Mouse (Mus musculus) stomach, embryonic 16.5 days (tissue): ENCODE data around the gene Clta. TPM values are rescaled to one million over a fixed set of nuclear protein-coding genes. Genes with fewer than 3 reads are reported as not detected.

ENCODE experiments used
- ATAC-seq: fragments of 200-750 bp; cut with Nextera tagmentation; 2 replicates; pipeline ENCODE4 v1.8.0; 2017; ENCODE audit warnings: moderate number of reproducible peaks, moderate TSS enrichment; ENCODE audit not compliant: insufficient read depth, low FRiP score
- H3K27ac ChIP-seq: fragments of 300-500 bp; sonication (generic); 2 replicates; pipeline ENCODE4 v1.5.1; 2014; ENCODE audit warnings: low read length
- H3K27me3 ChIP-seq: fragments of 300-500 bp; sonication (generic); 2 replicates; pipeline ENCODE4 v1.6.1; 2014; ENCODE audit warnings: low read length, control low read depth, mixed read lengths; ENCODE audit not compliant: control insufficient read depth, insufficient read depth
- H3K36me3 ChIP-seq: fragments of 300-500 bp; sonication (generic); 2 replicates; pipeline ENCODE4 v1.6.1; 2014; ENCODE audit warnings: low read length; ENCODE audit not compliant: control insufficient read depth, insufficient read depth
- H3K4me1 ChIP-seq: fragments of 300-500 bp; sonication (generic); 2 replicates; pipeline ENCODE4 v1.6.1; 2014; ENCODE audit warnings: low read length, control low read depth, mixed read lengths; ENCODE audit not compliant: control insufficient read depth, insufficient read depth
- H3K4me2 ChIP-seq: fragments of 300-500 bp; sonication (generic); 2 replicates; pipeline ENCODE4 v1.6.1; 2014; ENCODE audit warnings: low read depth, low read length, mixed read lengths
- H3K4me3 ChIP-seq: fragments of 300-500 bp; sonication (generic); replicated peaks from 2 replicates; pipeline ENCODE4 v1.5.1; 2014; ENCODE audit warnings: mild to moderate bottlenecking, low read length
- H3K9ac ChIP-seq: fragments of 300-500 bp; sonication (generic); 2 replicates; pipeline ENCODE4 v1.6.1; 2014; ENCODE audit warnings: low read length
- H3K9me3 ChIP-seq: fragments of 300-500 bp; sonication (generic); replicated peaks from 2 replicates; pipeline ENCODE4 v1.6.1; 2016; ENCODE audit warnings: low read length, control low read depth; ENCODE audit not compliant: control insufficient read depth
- WGBS: fragments of 180-500 bp; shearing (Covaris S2); extraction: QIAGEN DNeasy Blood & Tissue Kit; methylation state at CpG from one replicate; pipeline ENCODE4 v1.1.7; 2014; 5-methylcytosine and 5-hydroxymethylcytosine counted together
- polyA plus RNA-seq: library from polyadenylated mRNA; unstranded; fragments of >200 nt; fragmentation: Nextera tagmentation; extraction: Ambion mirVana; gene quantifications from 2 replicates; pipeline ENCODE4 v1.2.1, GENCODE M21; 2015

Gene Clta
- polyA plus RNA-seq, 1 experiment from 2014 or later = 186 TPM

GRCm38 (mm10) chr4:43968650-43969049 is 35.6 kb upstream of the Clta start:
- H3K9ac ChIP-seq = 0 out of 2 replicates have a peak overlapping the region, but pooled peaks have one; percentile 26
- peaks cover 59% of the 10 kb centered on the region for H3K4me1 ChIP-seq
- no peak for ATAC-seq
- 50% methylated on average over 13 of the region's 13 CpGs for WGBS
- H3K9me3 ChIP-seq = no peaks in the 10 kb centered on the region
- H3K4me2 ChIP-seq = no peak overlapping the region; the same call in 1 of the 2 replicates
- H3K4me3 ChIP-seq = no peak overlapping the region
- H3K27me3 ChIP-seq = no peaks in the 10 kb centered on the region
- H3K27ac ChIP-seq = peak overlapping the region; percentile 81
- H3K36me3 ChIP-seq = no peaks in the 10 kb centered on the region

GRCm38 (mm10) chr4:43969373-43969772 is 34.9 kb upstream of the Clta start:
- Histone ChIP-seq H3K27ac (peak overlapping the region; percentile 60; the same call in 1 of the 2 replicates), H3K4me1 (peaks cover 57% of the 10 kb centered on the region), H3K9ac (0 out of 2 replicates have a peak overlapping the region, but pooled peaks have one; percentile 39), H3K9me3 (no peaks in the 10 kb centered on the region), H3K27me3 (no peaks in the 10 kb centered on the region), H3K4me2 (no peak overlapping the region), H3K4me3 (no peak overlapping the region), H3K36me3 (no peaks in the 10 kb centered on the region)
- no peak for ATAC-seq
- 27% methylated on average over 4 of the region's 4 CpGs for WGBS

- Histone ChIP-seq H3K27me3 (no peaks in the 10 kb centered on the region), H3K9me3 (no peaks in the 10 kb centered on the region), H3K4me3 (no peak overlapping the region), H3K4me1 (peaks cover 52% of the 10 kb centered on the region), H3K9ac (no peak overlapping the region), H3K4me2 (no peak overlapping the region), H3K27ac (no peak overlapping the region), H3K36me3 (no peaks in the 10 kb centered on the region)
- no peak for ATAC-seq
- 90% methylated on average over 20 of the region's 20 CpGs for WGBS
These were observed 33.6 kb upstream of the Clta start for GRCm38 (mm10) chr4:43970393-43971330.

- H3K36me3 ChIP-seq = no peaks in the 10 kb centered on the region
- no peaks in the 10 kb centered on the region for H3K27me3 ChIP-seq
- peak overlapping the region; percentile 79 for H3K27ac ChIP-seq
- no peaks in the 10 kb centered on the region for H3K9me3 ChIP-seq
- WGBS = 53% methylated on average over 9 of the region's 9 CpGs
- peak; percentile 8; the same call in 1 of the 2 replicates for ATAC-seq
- peaks cover 49% of the 10 kb centered on the region for H3K4me1 ChIP-seq
- no peak overlapping the region for H3K4me3 ChIP-seq
- H3K4me2 ChIP-seq = peak overlapping the region; percentile 20; the same call in 1 of the 2 replicates
- no peak overlapping the region; the same call in 1 of the 2 replicates for H3K9ac ChIP-seq
These were observed 32.6 kb upstream of the Clta start for GRCm38 (mm10) chr4:43971541-43972136.

GRCm38 (mm10) chr4:43972137-43972591 is 32.1 kb upstream of the Clta start:
- peak overlapping the region; percentile 20; the same call in 1 of the 2 replicates for H3K4me2 ChIP-seq
- no peaks in the 10 kb centered on the region for H3K36me3 ChIP-seq
- no peaks in the 10 kb centered on the region for H3K9me3 ChIP-seq
- H3K4me1 ChIP-seq = peaks cover 49% of the 10 kb centered on the region
- ATAC-seq = peak; percentile 63; the same call in 1 of the 2 replicates
- no peak overlapping the region for H3K4me3 ChIP-seq
- H3K27me3 ChIP-seq = no peaks in the 10 kb centered on the region
- WGBS = 5% methylated on average over 8 of the region's 8 CpGs
- no peak overlapping the region; the same call in 1 of the 2 replicates for H3K9ac ChIP-seq
- peak overlapping the region; percentile 79 for H3K27ac ChIP-seq

- no peaks in the 10 kb centered on the region for H3K9me3 ChIP-seq
- ATAC-seq = no peak
- WGBS = 56% methylated on average over 4 of the region's 4 CpGs
- no peaks in the 10 kb centered on the region for H3K27me3 ChIP-seq
- H3K4me1 ChIP-seq = peaks cover 42% of the 10 kb centered on the region
- no peak overlapping the region for H3K4me3 ChIP-seq
- peak overlapping the region; percentile 41; the same call in 1 of the 2 replicates for H3K9ac ChIP-seq
- peak overlapping the region; percentile 4; the same call in 1 of the 2 replicates for H3K4me2 ChIP-seq
- peak overlapping the region; percentile 85 for H3K27ac ChIP-seq
- no peaks in the 10 kb centered on the region for H3K36me3 ChIP-seq
These were observed 30.7 kb upstream of the Clta start for GRCm38 (mm10) chr4:43973526-43973981.

GRCm38 (mm10) chr4:43974914-43975616 is 29.2 kb upstream of the Clta start:
- no peak overlapping the region for H3K4me3 ChIP-seq
- no peak for ATAC-seq
- no peak overlapping the region for H3K4me2 ChIP-seq
- no peaks in the 10 kb centered on the region for H3K36me3 ChIP-seq
- no peaks in the 10 kb centered on the region for H3K27me3 ChIP-seq
- peaks cover 40% of the 10 kb centered on the region for H3K4me1 ChIP-seq
- no peaks in the 10 kb centered on the region for H3K9me3 ChIP-seq
- WGBS = 55% methylated on average over 10 of the region's 10 CpGs
- no peak overlapping the region for H3K9ac ChIP-seq
- H3K27ac ChIP-seq = peak overlapping the region; percentile 58; the same call in 1 of the 2 replicates

GRCm38 (mm10) chr4:43976223-43976740 is 28.0 kb upstream of the Clta start:
- no peak overlapping the region for H3K4me2 ChIP-seq

More at GRCm38 (mm10) chr4:43976223-43976740, 28.0 kb upstream of the Clta start:
- no peaks in the 10 kb centered on the region for H3K9me3 ChIP-seq
- peaks cover 40% of the 10 kb centered on the region for H3K4me1 ChIP-seq
- no peak overlapping the region for H3K9ac ChIP-seq
- 73% methylated on average over 6 of the region's 6 CpGs for WGBS
- no peak overlapping the region for H3K4me3 ChIP-seq
- no peaks in the 10 kb centered on the region for H3K27me3 ChIP-seq
- H3K27ac ChIP-seq = no peak overlapping the region
- no peaks in the 10 kb centered on the region for H3K36me3 ChIP-seq
- no peak for ATAC-seq
